Mouse (Mus musculus): ENCODE results near the gene Tagln2.
A peak's percentile ranks its signal among the peaks of the same experiment; 100 is the strongest.

The Tagln2 gene

DNA sequence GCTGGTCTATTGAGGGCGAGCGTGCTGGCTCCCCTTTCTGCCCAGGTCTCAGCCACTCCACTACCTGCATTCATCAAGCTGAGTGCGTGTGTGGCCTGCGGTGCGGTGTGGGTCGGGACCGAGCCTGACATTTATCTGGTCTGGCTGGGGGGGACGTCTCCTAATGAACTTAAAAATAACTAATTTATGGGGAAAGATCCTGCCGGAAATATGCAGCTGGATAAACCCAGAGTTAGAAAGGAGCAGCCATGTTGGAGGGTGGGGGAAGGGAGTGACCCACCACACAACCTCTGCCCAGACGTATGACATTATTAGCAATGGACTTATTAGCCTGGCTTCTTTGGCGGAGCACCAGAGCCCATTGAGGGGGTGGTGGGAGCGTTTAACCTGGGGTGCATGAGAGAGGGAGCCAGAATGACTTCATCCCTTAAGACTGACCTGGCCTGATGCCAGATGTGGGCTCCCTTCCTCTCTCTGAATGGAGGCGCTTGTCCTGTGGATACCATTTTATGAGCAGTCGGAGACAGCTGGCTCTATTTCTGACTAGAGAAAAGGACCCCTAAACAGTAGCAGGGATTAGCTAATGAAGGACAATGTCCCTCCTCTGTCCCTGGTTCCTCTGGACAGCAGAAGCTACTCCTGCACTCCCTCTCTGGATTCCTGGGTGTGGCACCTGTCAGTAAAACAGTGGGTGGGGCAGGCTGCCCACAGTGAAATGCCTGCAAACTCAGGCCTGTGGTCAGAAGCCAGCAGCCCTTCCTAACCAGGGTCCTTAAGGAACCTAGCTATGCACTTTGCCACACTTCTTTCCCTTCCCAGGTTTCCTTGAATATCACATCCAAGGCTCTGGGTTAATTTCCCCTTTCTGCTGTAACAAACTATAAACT is 3.5 kb downstream of the Tagln2 start:
- peak; percentile 77 for DNase-seq

DNA sequence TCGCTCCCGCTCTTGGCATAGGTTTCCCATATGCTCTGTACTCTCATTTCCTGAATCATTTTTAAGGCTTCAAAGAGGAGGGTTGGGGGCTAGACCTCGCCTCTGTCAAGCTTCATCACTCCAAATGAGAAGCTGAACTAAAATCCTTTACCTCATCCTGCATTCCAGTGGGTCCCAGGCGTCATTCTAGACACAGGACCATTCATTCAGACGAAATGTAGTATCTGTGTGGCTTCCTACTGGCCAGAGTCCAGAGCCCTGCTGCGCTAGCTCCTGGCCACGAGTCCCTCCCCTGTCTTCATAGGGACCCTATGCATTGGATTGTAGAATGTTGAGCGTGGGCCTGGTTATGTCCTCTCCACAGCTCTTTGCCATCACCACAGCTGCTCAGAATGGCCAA is 4.9 kb downstream of the Tagln2 start:
- peak; percentile 22 for DNase-seq

- DNase-seq: no peak
These were observed 7.2 kb downstream of the Tagln2 start for GRCm38 (mm10) chr1:172507001-172507400.

GRCm38 (mm10) chr1:172507701-172508100 is 7.9 kb downstream of the Tagln2 start:
- DNase-seq: no peak

DNA sequence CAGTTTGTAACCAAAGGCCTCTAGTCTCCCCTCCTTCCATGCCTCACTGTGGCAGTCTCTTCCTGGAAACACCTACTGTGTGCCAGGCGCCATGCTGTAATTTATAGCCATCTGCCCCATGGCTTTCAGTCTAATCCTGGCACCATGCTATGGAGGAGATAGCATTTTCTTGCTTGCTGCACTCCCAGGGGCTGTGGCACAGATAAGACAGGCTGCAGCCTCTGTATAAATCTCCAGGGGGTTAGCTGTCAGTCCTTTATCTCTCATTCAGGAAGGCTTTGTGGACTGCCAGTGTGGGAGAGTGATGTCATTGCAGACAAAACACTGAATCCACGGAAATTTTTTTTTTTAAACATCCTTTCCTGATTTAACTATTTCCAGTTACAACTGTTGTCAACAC is 8.3 kb downstream of the Tagln2 start:
- no peak for DNase-seq

- no peak for DNase-seq
These were observed 9.4 kb downstream of the Tagln2 start for GRCm38 (mm10) chr1:172509235-172509634.

DNA sequence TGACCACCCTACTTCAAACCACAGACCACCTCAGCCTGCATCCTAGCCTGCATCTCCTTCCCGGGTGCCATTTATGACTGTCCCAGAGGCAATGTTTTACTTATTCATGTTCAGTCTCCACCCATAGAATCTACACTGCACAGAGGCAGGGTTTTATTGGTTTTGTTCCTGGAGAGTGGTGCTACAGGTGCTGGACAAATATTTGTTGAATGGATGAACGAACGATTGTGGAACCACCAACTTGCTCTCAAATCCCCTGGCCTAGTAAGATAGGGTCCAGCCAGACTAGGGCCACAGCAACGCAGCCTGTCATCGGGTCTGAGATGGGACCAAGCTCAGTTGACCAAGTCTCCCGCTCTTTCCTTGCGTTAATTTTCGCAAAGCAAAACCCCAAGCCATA is 10.1 kb downstream of the Tagln2 start:
- DNase-seq: no peak

- DNase-seq: no peak
These were observed 10.7 kb downstream of the Tagln2 start for GRCm38 (mm10) chr1:172510421-172510972.

- DNase-seq: peak; percentile 30
These were observed 13.1 kb downstream of the Tagln2 start for GRCm38 (mm10) chr1:172512962-172513361.

- no peak for DNase-seq
These were observed 13.8 kb downstream of the Tagln2 start for GRCm38 (mm10) chr1:172513525-172514212.

- DNase-seq: no peak
These were observed 14.3 kb downstream of the Tagln2 start for GRCm38 (mm10) chr1:172514213-172514529.

GRCm38 (mm10) chr1:172514551-172515268 is 14.9 kb downstream of the Tagln2 start:
- DNase-seq: no peak

DNA sequence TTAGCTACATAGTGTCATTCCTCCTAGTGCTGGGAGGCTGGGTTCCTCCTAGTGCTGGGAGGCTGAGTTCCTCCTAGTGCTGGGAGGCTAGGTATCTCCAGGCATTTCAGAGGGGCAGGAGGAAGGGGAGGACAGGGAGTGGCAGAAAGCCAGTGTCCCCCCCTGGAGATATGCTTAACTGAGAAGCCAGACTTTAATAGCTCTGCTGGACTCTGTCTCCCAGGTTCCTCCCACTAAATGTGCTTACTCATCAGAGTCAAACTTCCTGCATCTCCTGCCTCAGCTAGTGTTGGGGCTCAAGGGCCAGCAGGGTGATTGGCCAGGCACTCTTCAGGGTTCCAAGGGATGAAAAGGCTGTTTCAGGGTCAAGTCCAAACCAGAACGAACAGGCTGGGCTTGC is 15.5 kb downstream of the Tagln2 start:
- DNase-seq: no peak

DNA sequence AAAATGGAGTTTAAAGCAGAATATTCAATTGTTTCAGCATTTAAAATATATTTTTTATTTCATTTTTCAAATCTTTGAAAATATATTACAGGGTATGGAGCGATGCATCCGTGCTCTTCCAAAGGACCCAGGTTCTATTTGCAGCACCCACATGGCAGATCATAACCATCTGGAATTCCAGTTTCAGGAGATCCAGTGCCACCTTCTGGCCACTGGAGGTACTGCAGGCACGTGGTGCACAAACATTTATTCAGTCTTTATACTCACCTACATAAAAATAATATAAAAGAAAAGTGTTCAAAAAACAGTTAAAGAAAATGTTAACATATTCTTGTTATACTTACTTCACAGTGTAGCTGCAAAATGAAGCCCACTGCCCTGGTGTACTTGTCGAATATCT is 18.2 kb downstream of the Tagln2 start:
- DNase-seq: no peak

DNA sequence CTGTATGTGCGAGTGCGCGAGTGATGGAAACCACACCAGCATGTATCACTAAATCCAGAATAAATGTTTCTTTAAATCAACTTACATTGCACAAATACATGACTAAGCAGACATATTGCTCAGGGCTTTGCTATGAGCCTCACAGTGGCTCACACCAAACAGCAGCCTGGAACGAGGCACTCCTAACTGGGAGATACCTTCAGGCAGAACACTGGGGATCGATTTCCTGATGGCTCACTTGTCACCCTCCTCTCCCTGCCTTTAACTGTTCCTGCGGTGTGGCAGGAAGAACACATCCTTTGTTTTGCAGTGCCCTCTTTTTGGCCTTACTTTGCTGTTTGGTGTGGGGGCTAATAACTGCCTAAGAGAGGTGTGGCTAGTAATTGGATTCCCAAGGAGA is 19.8 kb downstream of the Tagln2 start:
- DNase-seq: no peak

- DNase-seq: peak; percentile 94
These were observed 21.0 kb downstream of the Tagln2 start, which contains the start of gene Cfap45 for GRCm38 (mm10) chr1:172520576-172521440. Gene Cfap45 (plus strand): TSS chr1:172520801.

- DNase-seq: no peak
These were observed 22.7 kb downstream of the Tagln2 start for GRCm38 (mm10) chr1:172522524-172522923.

DNA sequence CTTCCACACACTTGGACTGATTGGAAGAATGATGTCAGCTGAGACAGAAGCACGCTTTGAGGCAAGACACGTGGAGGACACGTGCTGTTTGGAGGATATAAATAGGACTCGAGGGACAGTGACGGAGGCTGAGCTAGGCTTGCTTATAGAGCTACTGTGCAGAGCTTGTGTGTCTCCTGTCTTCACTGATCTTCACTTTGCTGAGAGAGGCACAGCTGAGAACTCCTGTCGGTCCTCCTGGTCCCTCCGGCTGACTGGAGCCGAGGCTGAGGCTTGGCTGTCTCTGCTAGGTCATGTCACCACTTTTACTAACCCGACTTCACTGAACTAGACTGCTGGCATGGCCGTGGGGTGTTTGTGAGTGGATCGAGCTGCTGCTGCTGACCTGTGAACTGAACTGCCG is 23.9 kb downstream of the Tagln2 start:
- no peak for DNase-seq

DNA sequence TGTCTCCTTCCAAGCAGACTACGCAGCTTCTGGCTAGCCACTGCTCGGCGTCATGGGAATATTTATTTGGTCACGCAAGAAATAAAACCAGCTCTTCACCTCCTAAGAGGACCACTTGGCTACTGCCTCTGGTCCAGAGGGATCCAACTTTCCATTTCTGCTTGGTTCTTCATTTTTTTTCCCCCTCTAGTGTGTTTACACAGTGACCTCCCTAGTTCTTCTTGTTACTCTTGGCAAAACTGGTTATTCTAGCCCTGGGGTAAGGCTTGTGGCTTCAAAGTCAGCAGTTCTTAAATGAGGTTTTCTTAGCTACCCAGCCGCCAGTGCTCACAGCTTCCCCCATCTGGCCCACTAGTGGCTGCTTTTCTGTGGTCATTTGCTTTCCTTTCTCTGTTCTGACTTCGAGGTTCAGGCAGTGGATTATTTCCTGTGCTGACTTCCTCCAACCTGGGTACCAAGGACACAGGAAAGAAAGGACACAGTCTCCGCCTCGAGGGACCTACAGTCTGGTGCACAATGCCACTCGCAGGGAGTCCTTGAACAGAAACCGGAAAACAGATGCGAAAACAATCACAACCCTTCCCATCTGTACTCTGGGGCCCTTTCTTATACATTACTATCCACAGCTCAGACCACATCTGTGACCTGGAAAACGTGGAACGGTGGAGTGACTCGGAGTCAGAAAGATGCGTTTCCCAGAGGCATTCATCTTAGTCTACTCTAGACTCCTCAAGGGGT is 25.3 kb downstream of the Tagln2 start:
- no peak for DNase-seq

- no peak for DNase-seq
These were observed 26.1 kb downstream of the Tagln2 start for GRCm38 (mm10) chr1:172525971-172526370.

- DNase-seq: no peak
These were observed 26.7 kb downstream of the Tagln2 start for GRCm38 (mm10) chr1:172526380-172527081.
